Mouse (Mus musculus) lung, postnatal 0 days (tissue): ENCODE results near the gene Tead1.
A peak's percentile ranks its signal among the peaks of the same experiment; 100 is the strongest.

Experiments
- CTCF ChIP-seq: IDR thresholded peaks from 2 replicates; pipeline ENCODE4 v1.5.1; 2016; ENCODE audit warnings: antibody characterized with exemption, mild to moderate bottlenecking
- EP300 ChIP-seq: IDR thresholded peaks from 2 replicates; pipeline ENCODE4 v1.6.1; 2016; ENCODE audit warnings: antibody characterized with exemption, mild to moderate bottlenecking, control low read depth

DNA sequence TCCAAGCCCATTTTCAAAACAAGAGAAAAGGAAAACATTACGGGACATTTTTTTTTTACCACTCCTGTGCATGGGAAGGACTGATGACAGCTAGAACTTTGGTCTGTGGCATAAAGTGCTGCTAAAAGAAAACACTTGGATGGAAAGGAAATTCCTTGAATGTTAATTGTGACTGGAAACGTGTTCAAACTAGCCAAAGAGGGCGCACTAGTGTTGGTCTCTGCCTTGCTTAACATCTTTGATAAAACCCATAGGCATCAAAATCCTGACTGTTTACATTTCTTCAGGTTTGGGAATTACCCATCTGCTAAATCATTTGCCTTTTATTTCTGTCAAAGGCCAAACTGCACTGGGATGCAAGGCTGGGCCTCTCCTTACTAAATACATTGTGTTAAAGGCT lies 276.8 kb downstream of the Tead1 start:
- peak; percentile 47 for TF ChIP-seq CTCF
- TF ChIP-seq EP300, result no peak
